Mouse (Mus musculus) embryonic stem cell, embryonic (primary cell): ENCODE measurements at regions not wholly inside any gene's neighbourhood (a gene's known extent, or its start where the extent isn't known, plus 50 kb on each side); places are given as distances from the start of the nearest gene placed in this dataset.

ENCODE experiments used
- CTCF ChIA-PET, 4 experiments: fragments of 300-600 bp in 2 of 4; fragments of 350-600 bp in 2 of 4; sonication (Branson Sonifier 250); formaldehyde crosslinking; loops; one replicate each; lab custom pipeline; 2022; ENCODE audit warnings: inconsistent platforms in 2 of 4; lab: Charles Lee
- POLR2A ChIA-PET, 4 experiments: fragments of 300-600 bp in 2 of 4; fragments of 350-600 bp in 2 of 4; sonication (Branson Sonifier 250); formaldehyde crosslinking; loops; one replicate each; lab custom pipeline; 2022; ENCODE audit warnings: antibody characterized with exemption in 4 of 4, inconsistent platforms in 1 of 4; lab: Charles Lee

DNA sequence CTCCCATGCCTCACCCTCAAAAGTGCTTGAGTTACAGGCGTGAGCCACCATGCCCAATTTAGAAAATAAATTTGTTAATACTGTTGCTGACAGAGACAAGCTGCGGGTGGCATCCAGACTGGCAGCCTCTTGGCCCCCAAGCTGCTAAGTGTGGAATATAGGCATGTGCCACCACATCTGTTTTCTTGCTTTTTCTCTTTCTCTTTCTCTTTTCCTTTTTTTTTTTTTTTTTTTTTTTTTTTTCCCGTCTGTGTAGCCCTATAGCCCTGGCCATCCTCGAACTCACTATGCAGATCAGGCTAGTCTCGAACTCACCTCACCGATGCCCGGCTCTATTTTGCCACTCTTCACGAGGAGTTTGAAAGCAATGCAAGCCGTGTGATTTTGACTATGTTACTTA, 78.7 kb upstream of the Chd2 start:
- CTCF ChIA-PET = interaction anchor here in 2 of 4 experiments (0.6 to 1.7 kb wide), 4 partner anchors 8 to 99 kb away, joined by 3 to 5 read pairs (median 4); no protein-coding TSS in a partner anchor
- POLR2A ChIA-PET = interaction anchor here (0.7 to 11.7 kb wide), 46 partner anchors 8 to 230 kb away, joined by 3 to 266 read pairs (median 6); partner anchors contain the start of gene Chd2 (in 3 of the 4)

DNA sequence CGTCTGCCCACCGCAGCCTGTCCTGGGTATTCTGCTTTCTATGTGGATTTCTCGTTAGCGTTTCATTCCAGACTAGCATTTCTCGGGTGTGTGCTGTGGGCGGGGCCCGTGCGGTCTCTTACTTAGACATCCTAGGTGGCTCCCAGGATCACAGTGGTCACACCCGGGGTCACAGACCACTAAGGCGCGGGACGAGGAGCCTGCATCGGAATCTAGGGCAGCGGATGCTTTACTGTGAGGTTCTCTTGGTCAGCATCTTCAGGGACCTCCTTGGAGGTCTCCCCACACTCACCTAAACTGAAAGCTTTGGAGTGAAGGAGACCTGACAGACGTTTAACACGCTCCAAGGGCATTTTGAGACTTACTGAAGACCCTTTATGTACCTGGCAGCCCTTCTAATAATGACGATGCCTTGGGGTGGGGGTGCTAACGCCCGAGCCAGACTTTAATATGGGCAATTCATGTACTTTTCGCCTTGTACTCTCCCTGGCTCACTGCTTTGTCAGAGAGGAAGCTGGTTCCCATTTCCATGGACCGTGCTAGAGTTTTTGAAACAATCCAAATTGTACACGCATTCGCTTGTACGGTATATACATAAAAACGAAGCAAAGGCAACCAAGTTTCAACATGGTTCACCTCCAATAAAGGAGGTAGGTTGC, 77.3 kb upstream of the Chd2 start:
- ChIA-PET POLR2A (interaction anchor here (0.5 to 11.7 kb wide), 53 partner anchors 8 to 395 kb away, joined by 3 to 266 read pairs (median 6); partner anchors contain the start of genes Chd2 (in 3 of the 4) and St8sia2 (in 1 of the 4)), CTCF (interaction anchor here in 1 of 4 experiments (1.7 kb wide), 1 partner anchor 9 kb away, joined by 5 read pairs; no protein-coding TSS in a partner anchor)

GRCm38 (mm10) chr7:73617910-73618757, 76.5 kb upstream of the Chd2 start:
- POLR2A ChIA-PET = interaction anchor here (0.6 to 11.7 kb wide), 59 partner anchors 8 to 1102 kb away, joined by 3 to 266 read pairs (median 9); partner anchors contain the start of gene Chd2 (in 3 of the 4)

DNA sequence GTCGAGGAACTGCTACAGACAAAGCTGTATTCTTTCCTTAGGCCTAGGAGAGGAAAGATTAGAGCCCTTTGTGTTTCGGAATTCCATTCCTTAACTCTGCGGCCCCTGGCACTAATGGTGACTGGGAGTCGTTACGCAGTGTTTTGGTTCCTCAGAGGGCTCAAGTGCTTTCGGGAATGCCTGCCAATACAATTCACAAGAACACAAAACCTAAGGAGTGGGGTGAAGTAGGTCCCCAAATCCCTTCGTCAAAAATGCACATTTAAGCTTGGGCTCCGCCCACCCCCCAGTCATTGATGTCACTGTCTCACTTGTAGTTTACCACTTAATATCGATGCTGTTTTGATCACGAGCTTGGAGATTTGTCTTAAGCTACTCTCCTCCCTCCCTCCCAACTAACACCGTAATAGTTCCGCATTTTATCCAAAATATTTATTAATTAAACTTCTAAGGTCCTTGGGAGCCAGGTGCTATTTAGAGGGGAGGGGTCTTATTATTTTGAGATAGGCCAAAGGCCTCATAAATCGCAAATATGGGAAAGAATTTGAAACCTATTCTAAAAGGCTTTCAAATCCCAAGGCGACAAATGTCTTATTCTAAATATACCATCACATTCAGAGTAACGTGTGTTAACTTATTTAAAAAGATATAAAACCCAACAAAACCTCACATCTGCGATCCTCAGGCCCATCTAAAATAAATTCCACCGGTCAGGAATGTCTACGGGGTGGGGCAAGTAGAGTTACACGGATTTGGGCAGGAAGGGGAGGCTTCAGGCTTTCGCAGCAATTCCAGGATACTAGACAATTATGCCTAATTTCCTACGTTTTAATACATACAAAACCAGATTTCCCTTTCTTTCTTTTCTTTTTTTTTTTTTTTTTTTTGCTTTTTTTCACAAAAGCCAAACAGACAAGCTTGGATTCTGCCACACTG, 75.6 kb upstream of the Chd2 start:
- POLR2A ChIA-PET = interaction anchor here (0.5 to 11.7 kb wide), 89 partner anchors 8 to 1103 kb away, joined by 3 to 266 read pairs (median 5); partner anchors contain the start of gene Chd2 (in 3 of the 4)
- CTCF ChIA-PET = interaction anchor here (0.6 to 1.3 kb wide), 6 partner anchors 9 to 198 kb away, joined by 3 to 5 read pairs (median 3); no protein-coding TSS in a partner anchor

More at GRCm38 (mm10) chr7:73617910-73618757, 76.5 kb upstream of the Chd2 start:
- CTCF ChIA-PET = interaction anchor here in 3 of 4 experiments (0.6 to 0.7 kb wide), 3 partner anchors 87 to 199 kb away, joined by 3 to 5 read pairs (median 3); no protein-coding TSS in a partner anchor

- ChIA-PET POLR2A (interaction anchor here (0.7 to 11.7 kb wide), 47 partner anchors 9 to 1097 kb away, joined by 3 to 266 read pairs (median 11); partner anchors contain the start of gene Chd2 (in 3 of the 4)), CTCF (interaction anchor here in 1 of 4 experiments (0.7 kb wide), 1 partner anchor 476 kb away, joined by 5 read pairs; no protein-coding TSS in a partner anchor)
These were observed 74.4 kb upstream of the Chd2 start for GRCm38 (mm10) chr7:73616015-73616414.

GRCm38 (mm10) chr7:73614840-73615555, 73.4 kb upstream of the Chd2 start:
- ChIA-PET CTCF (no interaction called here), POLR2A (interaction anchor here (0.7 to 11.7 kb wide), 25 partner anchors 11 to 216 kb away, joined by 3 to 266 read pairs (median 7); partner anchors contain the start of gene Chd2 (in 3 of the 4))

DNA sequence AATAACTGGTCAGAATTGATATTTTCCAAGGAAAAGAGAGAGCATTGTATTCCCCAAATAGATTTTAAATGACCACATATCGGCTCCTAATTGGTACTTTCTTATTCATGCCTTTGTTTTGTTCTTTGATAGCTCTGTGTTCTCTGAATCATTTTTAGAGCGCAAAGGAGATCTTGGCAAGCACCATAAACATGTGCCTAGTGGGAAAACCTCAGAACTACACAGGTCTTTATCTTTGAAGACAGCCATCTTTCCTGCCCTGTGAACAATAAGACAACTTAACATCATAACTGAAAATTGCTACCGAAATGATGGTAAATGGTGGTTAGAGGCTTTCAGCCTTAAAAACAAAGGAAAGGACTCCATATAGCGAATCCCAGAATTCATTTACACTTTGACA, 72.7 kb upstream of the Chd2 start:
- ChIA-PET POLR2A (interaction anchor here in 3 of 4 experiments (0.7 to 11.7 kb wide), 18 partner anchors 10 to 95 kb away, joined by 3 to 266 read pairs (median 7); partner anchors contain the start of gene Chd2 (in 3 of the 3)), CTCF (no interaction called here)

GRCm38 (mm10) chr7:73612752-73613092, 71.1 kb upstream of the Chd2 start:
- ChIA-PET POLR2A (interaction anchor here in 2 of 4 experiments (1.3 to 11.7 kb wide), 4 partner anchors 9 to 71 kb away, joined by 4 to 266 read pairs (median 84); partner anchors contain the start of gene Chd2 (in 1 of the 2)), CTCF (no interaction called here)

GRCm38 (mm10) chr7:73611866-73612751, 70.5 kb upstream of the Chd2 start:
- ChIA-PET POLR2A (interaction anchor here in 2 of 4 experiments (0.8 to 11.7 kb wide), 12 partner anchors 9 to 83 kb away, joined by 3 to 266 read pairs (median 4); partner anchors contain the start of gene Chd2 (in 2 of the 2)), CTCF (interaction anchor here in 1 of 4 experiments (1.0 kb wide), 1 partner anchor 88 kb away, joined by 3 read pairs; no protein-coding TSS in a partner anchor)

- POLR2A ChIA-PET = interaction anchor here in 3 of 4 experiments (0.6 to 1.5 kb wide), 10 partner anchors 10 to 74 kb away, joined by 3 to 11 read pairs (median 4); no protein-coding TSS in a partner anchor
These were observed 67.2 kb upstream of the Chd2 start for GRCm38 (mm10) chr7:73608804-73609275.

GRCm38 (mm10) chr7:73608070-73608803, 66.6 kb upstream of the Chd2 start:
- ChIA-PET CTCF (interaction anchor here in 1 of 4 experiments (0.7 kb wide), 1 partner anchor 51 kb away, joined by 3 read pairs; no protein-coding TSS in a partner anchor), POLR2A (interaction anchor here in 3 of 4 experiments (0.6 to 1.5 kb wide), 11 partner anchors 9 to 73 kb away, joined by 3 to 11 read pairs (median 4); no protein-coding TSS in a partner anchor)

More at GRCm38 (mm10) chr7:73608804-73609275, 67.2 kb upstream of the Chd2 start:
- CTCF ChIA-PET = interaction anchor here in 1 of 4 experiments (0.7 kb wide), 1 partner anchor 52 kb away, joined by 3 read pairs; no protein-coding TSS in a partner anchor

GRCm38 (mm10) chr7:73607450-73608005, 65.9 kb upstream of the Chd2 start:
- CTCF ChIA-PET = interaction anchor here in 1 of 4 experiments (0.8 kb wide), 1 partner anchor 61 kb away, joined by 3 read pairs; no protein-coding TSS in a partner anchor
- POLR2A ChIA-PET = interaction anchor here in 2 of 4 experiments (1.1 to 8.9 kb wide), 16 partner anchors 10 to 208 kb away, joined by 3 to 161 read pairs (median 7); partner anchors contain the start of gene Chd2 (in 1 of the 2)

DNA sequence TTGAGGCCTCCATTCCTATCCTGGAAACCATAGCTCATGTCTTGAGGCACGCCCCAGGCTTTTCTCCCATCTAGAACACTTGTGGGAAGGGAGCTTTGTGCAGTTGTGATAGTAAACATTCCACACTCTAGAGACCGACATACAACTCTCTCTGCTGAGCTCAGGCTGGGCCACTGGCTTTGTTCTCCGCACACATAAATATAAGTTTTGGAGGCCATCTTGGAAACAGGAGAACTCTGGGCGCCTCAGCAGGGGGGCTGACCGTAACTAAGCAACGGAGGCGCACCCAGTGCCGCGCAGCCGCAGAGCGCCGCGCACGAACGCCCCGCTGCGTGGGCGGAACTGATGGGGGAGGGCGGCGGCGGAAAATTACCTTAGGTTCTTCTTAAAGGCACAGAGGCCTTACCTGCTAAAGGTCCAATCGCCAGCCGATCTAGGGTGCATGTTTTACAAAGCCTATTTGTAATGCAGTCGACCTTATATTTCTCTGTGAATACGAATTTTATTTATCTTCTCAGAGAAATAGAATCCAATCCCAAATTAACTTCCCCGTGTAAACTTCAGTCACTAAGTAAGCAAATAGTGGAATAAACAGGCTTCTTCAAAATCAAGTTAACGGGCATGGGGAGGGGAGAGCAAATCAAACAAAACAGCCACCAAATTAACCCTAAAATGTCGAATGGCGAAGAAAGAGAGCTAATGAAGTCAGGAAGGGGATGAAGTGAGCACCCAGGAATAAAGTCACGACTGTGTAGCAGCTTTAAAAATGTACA, 65.2 kb upstream of the Chd2 start:
- POLR2A ChIA-PET = interaction anchor here (0.5 to 8.9 kb wide), 34 partner anchors 10 to 207 kb away, joined by 3 to 161 read pairs (median 5); partner anchors contain the start of gene Chd2 (in 3 of the 4)
- CTCF ChIA-PET = interaction anchor here in 2 of 4 experiments (0.5 to 0.8 kb wide), 2 partner anchors 32 to 60 kb away, joined by 3 to 11 read pairs; no protein-coding TSS in a partner anchor
